Mouse (Mus musculus) cerebellum, adult (tissue): ENCODE measurements at regions not wholly inside any gene's neighbourhood (a gene's known extent, or its start where the extent isn't known, plus 50 kb on each side); places are given as distances from the start of the nearest gene placed in this dataset.

Experiments
- ATAC-seq: cut with Nextera tagmentation; 2 replicates; pipeline ENCODE4 v1.9.2; 2017; ENCODE audit warnings: mild to moderate bottlenecking, moderate library complexity, mixed read lengths; ENCODE audit not compliant: insufficient number of reproducible peaks, low FRiP score, low TSS enrichment

DNA sequence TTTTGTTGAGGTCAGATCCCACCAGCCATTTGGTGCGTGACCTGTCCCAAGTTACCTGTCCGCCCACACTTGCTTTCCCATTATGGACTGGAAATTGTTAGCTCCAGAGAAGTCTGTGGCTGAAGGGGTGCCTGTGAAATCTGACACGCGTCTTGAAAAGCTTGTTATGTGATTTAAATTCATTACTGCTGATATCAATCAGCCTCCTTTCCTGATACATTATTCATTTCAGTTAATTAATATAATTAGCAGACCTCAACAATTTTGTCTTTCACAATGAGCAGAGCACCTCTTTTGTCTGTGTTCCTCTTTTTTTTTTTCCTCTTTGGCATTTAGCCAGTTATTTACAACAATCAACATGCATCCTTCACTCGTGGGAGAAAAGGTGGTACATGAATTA, 58.6 kb upstream of the Grip1 start:
- no peak for ATAC-seq

DNA sequence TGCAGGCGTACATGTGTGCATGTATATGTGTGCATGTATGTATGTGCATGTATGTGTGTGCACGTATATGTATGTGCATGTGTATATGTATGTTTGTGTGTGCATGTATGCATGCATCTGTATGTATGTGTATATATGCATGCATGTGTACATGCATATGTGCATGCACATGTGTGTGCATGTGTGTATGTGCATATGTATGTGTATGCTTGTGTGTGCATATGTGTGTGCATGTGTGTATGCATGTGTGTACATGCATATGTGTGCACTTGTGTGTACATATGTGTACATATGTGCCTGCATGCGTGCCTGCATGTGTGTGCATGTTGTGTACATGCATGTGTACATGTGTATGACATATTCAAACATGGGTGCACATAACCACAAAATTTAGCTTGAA, 65.7 kb upstream of the Grip1 start:
- ATAC-seq = no peak

DNA sequence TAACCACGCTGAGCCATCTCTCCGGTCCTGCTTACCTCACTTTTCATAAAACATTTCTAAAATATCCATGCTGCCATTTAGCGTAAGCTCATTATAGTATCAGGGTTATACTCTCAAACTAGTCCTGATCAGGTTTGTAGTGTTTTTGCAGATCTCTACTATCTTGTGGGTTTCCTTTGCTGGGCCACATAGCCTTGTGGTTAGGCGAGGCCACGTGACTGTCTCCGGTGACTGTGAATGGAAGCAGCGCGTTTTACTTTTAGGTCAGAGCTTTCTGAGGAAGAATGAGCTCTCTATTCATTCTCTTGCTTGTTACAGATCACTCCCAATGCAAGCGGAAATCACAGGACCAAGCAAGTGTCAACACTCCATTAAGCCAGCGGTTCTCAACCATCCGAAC, 71.4 kb upstream of the Grip1 start:
- no peak for ATAC-seq

DNA sequence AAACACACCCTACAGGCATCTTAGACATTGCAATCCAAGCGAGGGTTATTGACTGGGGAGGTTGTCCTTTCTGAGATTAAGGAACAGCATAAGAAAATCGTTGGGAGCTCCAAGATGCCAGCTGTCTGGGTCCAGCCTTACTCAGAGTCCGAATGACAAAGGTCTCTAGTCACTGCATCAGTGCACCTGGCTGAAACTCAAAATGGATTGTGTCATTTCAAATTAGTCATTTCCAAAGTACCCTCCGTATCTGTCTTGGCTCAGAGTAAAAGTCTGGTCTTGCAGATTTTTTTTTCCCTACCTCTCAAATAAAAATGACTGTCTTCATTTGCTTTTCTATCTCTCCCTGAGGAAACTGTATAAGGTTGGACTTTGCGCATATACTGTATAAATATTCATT, 85.1 kb upstream of the Grip1 start:
- ATAC-seq = no peak

DNA sequence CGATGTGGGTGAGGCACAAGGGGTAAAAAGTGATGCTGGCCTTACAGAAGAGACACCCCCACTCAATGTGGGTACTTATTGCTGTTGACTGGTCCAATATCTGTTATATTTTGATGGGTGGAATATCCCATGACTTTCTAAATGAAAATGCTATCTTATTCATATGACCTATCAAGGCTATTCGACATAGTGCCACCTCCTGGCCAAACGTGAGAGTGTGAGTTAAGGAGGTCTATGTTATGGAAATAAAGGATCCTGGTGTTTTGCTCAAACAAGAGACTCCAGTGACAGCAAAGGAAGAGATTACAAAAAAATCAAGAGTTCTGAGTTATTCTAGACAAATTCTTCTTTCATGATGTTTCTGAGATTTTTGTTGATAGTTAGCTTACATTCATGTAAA, 90.0 kb upstream of the Grip1 start:
- ATAC-seq = 0 out of 2 replicates have a peak, but pooled peaks have one; percentile 40

DNA sequence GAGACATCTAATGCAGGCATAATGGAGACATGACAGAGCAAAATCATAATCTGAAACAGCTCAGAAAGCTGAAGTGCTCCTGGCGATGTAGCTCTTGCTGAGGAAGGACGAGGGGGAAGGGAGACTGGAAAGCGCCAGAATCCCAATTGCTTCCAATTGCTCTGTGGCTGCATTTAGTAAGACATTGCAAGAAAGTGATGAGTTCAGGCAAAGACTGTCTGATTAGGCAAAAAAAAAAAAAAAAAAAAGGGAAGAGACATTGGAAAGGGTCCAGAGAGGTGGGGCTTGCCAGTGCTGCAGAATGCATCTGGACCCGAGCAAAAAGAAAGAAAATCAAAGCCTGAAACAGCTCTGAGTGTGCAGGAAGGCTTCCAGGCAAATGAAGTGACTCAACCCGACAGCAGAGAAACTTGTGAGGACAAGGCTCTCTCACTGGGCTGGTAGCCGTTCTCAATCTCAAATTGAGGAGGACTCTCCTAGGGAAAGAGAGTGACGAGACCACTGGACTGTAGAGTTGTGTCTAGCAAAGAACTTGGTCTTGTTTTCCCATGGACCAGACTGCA, 94.8 kb upstream of the Grip1 start:
- no peak for ATAC-seq

DNA sequence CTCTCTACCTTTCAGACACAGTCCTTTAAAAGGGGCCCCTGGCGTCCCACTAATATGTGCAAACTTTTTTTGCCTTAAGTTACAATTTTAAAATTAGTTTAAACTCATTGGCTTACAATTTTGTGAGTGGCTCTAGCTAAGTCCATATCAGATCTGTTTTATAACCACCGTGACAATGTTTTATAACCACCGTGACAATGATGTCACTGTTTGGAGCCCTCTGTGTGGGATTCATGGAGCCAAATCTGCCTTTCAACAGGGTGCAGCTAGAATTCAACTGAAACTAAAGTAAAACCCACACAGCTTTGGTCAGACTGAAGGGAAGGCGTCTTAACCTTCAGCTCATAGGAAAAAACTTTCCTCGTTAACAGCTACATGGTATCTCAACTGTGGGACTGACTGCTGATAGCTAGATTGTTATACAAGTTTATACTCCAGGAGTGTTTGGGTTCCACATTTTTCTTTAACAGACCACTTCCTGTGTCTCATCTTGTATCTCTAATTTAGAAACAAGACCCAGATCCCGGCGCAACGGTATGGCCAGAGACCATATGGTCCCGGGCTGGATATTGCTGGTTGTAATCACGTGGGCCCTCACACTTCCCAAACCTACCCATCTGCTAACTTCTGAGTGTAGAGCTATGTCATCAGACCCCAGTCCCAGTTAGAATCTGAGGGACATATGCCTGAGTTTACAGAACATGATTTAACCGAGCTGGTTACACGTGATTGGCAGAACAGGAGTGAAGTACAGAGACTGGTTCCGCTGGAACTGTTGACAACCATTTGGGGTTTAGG, 102.7 kb upstream of the Cand1 start:
- no peak for ATAC-seq

DNA sequence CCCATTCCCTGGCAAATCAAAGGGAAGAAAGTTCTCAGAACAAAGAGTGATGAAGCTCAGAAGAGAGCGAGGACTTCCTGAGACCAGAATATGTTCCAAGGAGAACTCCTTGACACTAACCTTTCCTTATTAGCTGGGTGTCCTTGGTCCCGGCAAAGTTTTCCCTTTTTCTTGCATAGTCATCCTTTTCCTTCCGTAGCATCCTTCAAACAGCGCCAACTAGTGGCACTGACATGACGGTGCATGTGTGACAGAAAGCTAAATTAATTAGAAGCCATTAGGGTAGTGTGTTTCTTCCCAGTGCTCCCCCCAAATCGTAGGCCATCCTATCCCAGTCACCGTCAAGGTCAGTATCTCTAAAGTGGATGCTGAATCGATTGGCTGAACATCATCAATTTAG, 100.5 kb upstream of the Cand1 start:
- no peak for ATAC-seq

DNA sequence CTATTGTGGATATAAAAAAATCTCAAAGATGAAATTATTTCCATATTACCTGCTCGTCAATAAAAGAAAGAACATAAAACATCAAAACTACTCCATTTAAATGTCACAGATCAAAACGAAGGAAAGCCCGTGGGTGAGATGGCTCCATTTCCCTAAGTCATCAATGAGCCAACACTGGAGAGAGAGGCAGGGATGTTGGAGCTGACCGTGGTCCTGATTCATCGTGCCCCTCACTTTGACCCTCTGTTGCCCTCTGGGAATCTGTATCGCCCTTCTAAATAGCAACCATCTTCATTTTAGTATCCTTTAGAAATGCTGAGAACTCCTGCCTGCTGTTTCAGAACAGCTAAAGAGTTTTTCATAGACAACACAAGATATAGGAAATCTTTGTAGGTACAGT, 87.1 kb upstream of the Cand1 start:
- ATAC-seq = no peak

DNA sequence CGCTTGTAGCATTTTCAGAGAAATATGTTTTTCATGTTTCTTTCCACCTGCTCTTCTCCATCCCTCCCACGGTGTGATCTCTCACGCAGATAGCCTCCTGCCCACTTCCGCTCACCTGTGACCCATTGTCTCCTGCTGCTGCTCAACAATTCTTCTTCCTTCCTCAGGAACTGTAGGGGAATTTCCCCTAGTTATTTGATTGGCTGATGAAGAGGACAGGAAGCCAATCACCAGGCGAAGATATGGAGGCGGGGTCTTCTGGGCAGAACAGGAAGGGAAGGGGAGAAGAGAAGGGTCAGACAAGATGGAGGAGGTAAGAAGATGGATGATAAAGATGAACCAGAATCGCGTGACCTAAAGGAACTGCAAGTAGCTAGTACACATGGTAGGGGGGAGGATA, 80.1 kb upstream of the Cand1 start:
- no peak for ATAC-seq

DNA sequence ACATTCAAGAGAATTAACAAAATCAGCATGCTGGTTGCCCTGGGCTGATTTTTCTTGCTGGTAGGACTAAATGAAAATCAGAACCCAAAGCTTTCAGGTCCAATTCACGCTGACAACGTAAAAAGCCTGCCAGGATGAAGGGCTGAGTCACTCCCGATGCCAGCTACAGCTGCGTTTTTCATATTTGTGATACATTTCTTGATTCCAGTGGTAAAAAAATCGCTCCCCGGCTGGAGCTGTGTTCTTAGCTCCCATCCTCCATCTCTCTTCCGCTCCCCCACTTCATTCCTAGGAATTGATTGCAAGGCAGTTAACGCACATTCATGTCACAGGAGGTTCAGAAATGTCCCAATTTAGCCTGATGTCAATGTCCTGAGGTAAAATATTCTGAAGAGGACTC, 78.6 kb upstream of the Cand1 start:
- ATAC-seq = no peak

DNA sequence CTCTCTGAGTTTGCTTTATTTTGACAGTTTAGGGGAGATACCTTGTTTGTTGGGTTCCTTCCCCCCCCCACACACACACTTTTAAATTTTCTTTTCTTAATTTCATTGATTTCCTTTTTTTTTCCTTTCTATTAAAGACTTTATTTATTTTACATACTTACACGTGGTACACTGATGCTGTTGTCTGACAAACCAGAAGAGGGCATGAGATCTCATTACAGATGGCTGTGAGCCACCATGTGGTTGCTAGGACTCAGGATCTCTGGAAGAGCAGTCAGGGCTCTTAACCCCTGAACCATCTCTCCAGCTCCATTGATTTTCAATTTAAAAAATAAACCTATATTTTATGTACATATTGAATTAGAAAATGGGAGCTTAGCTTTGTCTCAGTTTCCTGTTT, 71.7 kb upstream of the Cand1 start:
- ATAC-seq = no peak

DNA sequence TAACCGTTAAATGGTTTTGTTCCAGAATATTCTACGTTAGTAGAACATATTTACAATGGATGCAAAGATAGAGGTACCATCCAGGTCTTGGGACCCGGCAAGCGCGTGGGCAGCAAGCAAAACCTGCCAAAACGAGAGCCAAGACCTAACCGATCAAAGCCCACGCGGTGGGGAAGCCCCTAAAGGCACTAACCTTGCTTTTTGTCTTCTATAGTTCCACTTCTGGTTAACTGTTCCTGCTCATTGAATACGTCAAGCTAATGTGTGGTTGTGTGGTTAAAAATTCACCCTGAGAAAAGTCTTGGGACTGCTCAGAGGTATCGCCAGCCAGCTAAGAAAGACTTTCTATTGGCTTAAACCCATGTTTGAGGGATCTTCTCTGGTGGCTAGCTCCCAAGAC, 55.9 kb upstream of the Cand1 start:
- ATAC-seq = no peak

DNA sequence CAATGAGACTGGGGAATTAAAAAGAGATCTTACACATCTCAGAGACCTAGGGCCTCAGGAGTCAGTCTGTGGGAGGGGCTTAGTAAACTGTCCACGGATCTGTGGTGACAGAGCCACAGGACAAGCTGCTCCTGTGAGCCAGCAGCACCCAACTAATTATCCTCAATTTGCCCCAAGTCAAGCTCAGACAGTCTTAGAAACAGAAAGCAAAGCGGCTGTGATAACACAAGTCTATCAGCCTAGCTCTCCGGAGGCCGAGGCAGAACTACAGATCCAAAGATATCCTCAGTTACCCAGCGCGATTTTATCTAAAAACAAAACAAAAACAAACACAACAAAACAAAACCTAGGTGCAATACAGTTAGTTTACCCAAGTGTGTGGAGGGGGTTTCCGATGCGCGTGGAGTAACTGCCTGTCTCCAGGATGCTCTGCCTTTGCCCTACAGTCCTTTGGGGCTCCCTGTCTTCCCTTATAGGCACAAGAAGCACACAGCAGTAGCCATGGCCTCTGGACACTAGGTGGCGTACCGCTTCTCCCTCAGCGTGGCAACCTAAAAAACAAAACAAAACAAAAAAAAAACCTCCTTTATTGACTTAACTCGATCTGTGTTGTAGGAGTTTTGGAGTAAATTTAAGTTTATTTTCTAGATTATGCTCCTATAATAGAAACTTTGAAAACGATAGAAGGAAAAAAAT, 54.7 kb upstream of the Cand1 start:
- ATAC-seq = no peak

DNA sequence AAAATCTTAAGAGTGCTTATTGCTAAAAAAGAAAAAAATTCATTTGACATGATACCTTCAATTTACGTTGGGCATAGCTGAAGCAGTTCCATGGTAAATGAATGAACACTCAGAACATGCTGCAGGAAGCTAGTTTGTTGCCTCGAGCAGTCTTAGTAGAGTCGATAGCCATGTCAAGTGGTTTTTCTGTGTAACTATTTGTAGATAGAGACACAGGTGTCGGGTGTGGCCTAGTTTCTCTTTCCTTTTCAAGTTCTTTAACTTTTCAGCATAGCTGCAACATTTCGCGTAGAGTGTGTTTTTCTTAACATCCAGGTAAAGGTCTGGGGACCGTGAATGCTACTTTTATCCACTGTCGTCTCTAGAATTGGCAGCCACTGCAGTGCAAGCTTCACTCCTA, 53.5 kb upstream of the Cand1 start:
- ATAC-seq = no peak
